Mouse (Mus musculus) skeletal muscle tissue, postnatal 0 days (tissue): ENCODE data around the gene Ccdc146. TPM values are rescaled to one million over a fixed set of nuclear protein-coding genes. Genes with fewer than 3 reads are reported as not detected.

Source experiments
- polyA plus RNA-seq: library from polyadenylated mRNA; unstranded; fragments of >200 nt; fragmentation: Nextera tagmentation; extraction: Ambion mirVana; gene quantifications from 2 replicates; pipeline ENCODE4 v1.2.1, GENCODE M21; 2015

Ccdc146 gene
- polyA plus RNA-seq = 0.40 and 1.0 TPM in 2 replicates

DNA sequence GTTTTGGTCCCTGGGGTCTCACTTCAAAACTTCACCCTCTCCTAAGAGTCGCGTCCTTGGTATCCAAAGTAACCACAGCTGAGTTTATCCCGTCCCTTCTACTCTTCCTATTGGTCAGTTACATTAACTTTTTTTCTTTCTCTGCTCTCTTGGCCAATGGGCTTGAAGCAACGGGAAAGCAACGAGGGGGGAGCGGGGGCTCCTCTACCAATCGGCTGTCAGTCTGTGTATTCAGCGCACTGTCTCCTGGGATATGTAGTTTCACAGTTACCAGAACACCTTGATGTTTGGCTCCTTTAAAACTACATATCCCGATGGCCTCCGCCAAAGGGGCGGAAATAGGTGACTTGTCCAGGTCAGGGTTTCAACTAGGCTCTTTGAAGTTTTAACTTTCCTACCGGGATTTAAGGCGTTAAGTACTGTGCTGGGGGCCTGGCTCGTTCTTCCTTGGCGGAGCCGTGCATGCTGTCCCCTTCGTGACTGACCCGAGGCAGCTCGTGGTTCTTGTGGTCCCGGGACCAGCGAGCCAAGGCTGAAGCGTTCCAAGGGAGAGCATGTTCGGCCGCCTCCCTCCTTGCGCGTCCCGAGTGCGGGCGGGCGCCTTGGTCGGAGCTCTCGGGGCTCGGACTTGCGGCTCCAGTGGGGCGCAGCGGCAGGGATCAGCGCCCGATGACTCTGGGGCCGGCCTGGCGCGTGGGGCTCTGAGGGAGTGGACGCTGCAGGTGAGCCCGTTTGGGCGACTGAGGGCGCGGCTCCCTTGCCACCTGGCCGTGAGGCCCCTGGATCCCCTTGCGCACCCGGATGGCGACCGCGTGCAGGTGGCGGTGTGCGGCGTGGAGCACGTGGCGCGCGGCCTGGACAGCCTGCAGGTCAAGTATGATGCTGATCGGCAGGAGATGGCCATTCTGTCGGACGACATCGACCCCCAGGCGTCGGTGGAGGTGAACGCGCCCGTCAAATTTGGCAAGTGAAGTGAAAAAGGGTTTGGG lies at the start of gene Ccdc146, which contains the start of gene Fam185a:
TSS of gene Ccdc146 (minus strand) at position 64 of the 989 bp plus-strand sequence.
TSS of gene Fam185a (plus strand) at position 345 of the 989 bp plus-strand sequence.

DNA sequence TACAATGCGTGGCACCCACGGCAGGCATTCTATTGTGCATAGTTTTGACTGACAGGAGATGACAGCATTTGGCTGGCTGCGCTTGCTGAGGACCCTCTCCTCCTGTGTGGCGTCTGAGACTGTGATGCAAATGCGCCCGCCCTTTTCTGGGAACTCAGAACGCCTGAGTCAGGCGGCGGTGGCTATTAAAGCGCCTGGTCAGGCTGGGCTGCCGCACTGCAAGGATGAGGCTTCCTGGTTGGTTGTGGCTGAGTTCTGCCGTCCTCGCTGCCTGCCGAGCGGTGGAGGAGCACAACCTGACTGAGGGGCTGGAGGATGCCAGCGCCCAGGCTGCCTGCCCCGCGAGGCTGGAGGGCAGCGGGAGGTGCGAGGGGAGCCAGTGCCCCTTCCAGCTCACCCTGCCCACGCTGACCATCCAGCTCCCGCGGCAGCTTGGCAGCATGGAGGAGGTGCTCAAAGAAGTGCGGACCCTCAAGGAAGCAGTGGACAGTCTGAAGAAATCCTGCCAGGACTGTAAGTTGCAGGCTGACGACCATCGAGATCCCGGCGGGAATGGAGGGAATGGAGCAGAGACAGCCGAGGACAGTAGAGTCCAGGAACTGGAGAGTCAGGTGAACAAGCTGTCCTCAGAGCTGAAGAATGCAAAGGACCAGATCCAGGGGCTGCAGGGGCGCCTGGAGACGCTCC lies 51.8 kb downstream of the Ccdc146 start, which contains the start of gene Fgl2:
TSS of gene Fgl2 (plus strand) at position 150 of the 687 bp plus-strand sequence.

Other genes starting within 250 kb of the Ccdc146 start
- 2.8 and 3.3 TPM in 2 replicates for gene Gsap, start 238.4 kb downstream of the Ccdc146 start, polyA plus RNA-seq
- gene Fgl2, start 52.0 kb downstream of the Ccdc146 start, polyA plus RNA-seq = 5.8 and 7.1 TPM in 2 replicates
- 2.1 and 2.3 TPM in 2 replicates for gene Fam185a, start 281 bp upstream of the Ccdc146 start, polyA plus RNA-seq
- 53.2 and 68.5 TPM in 2 replicates for gene Lrrc17, start 118.9 kb upstream of the Ccdc146 start, polyA plus RNA-seq
- gene Fbxl13, start 221.0 kb upstream of the Ccdc146 start, polyA plus RNA-seq = 0.39 and 0.47 TPM in 2 replicates
- gene Armc10, start 221.1 kb upstream of the Ccdc146 start, polyA plus RNA-seq = 8.6 and 10.0 TPM in 2 replicates